Mouse (Mus musculus) left cerebral cortex, adult 6 months (tissue): ENCODE measurements around the gene Ccdc103. TPM values are rescaled to one million over a fixed set of nuclear protein-coding genes. Genes with fewer than 3 reads are reported as not detected.

ENCODE experiments used
- long read RNA-seq, 2 experiments: library from polyadenylated mRNA; unstranded; transcript quantifications; one replicate each; pipeline ENCODE4 v2.0.0; 2019 to 2020
- polyA plus RNA-seq: library from polyadenylated mRNA; unstranded; fragments of <200 nt; fragmentation: Nextera tagmentation; gene quantifications from 2 replicates; pipeline ENCODE4 v1.2.3, GENCODE M21; 2021

Gene Ccdc103
- 3.9 and 5.6 TPM in 2 replicates for polyA plus RNA-seq
- long read RNA-seq, experiment 1, partial matches to known transcripts = 1 of 28 reads
- long read RNA-seq, experiment 1, other reads (novel, unspliced or antisense) = 22 of 28 reads
- long read RNA-seq, experiment 2, partial matches to known transcripts = 1 of 19 reads
- long read RNA-seq, experiment 2, other reads (novel, unspliced or antisense) = 15 of 19 reads

GRCm38 (mm10) chr11:102880585-102881313 is at the start of gene Ccdc103, which contains the start of gene Eftud2:
Ccdc103 (plus strand) TSS chr11:102881204.
Eftud2 (minus strand) TSS chr11:102880985.

GRCm38 (mm10) chr11:102835549-102835948 is 45.5 kb upstream of the Ccdc103 start, which contains the start of gene Higd1b:
Higd1b (plus strand) TSS chr11:102835849.

GRCm38 (mm10) chr11:102884616-102885219 is 3.7 kb downstream of the Ccdc103 start, which contains the start of gene Fam187a:
Fam187a (plus strand) TSS chr11:102885169.

GRCm38 (mm10) chr11:102900763-102901162 is 19.8 kb downstream of the Ccdc103 start, which contains the start of gene Gfap:
Gfap (minus strand) TSS chr11:102900912.

GRCm38 (mm10) chr11:102924557-102925350 is 43.8 kb downstream of the Ccdc103 start, which contains the start of gene Kif18b:
Kif18b (minus strand) TSS chr11:102925124.

Other genes starting within 250 kb of the Ccdc103 start
- gene Meioc, start 217.5 kb upstream of the Ccdc103 start, polyA plus RNA-seq = 0.05 and 0.07 TPM in 2 replicates
- gene Ccdc43, start 183.4 kb upstream of the Ccdc103 start, polyA plus RNA-seq = 31.4 and 33.9 TPM in 2 replicates
- 17.7 and 20.0 TPM in 2 replicates for gene Adam11, start 119.8 kb upstream of the Ccdc103 start, polyA plus RNA-seq
- 0.73 and 1.3 TPM in 2 replicates for gene Gjc1, start 61.5 kb upstream of the Ccdc103 start, polyA plus RNA-seq
- 9.7 and 14.4 TPM in 2 replicates for gene Higd1b, start 45.4 kb upstream of the Ccdc103 start, polyA plus RNA-seq
- 57.3 and 64.5 TPM in 2 replicates for gene Eftud2, start 219 bp upstream of the Ccdc103 start, polyA plus RNA-seq
- gene Fam187a, start 4.0 kb downstream of the Ccdc103 start, polyA plus RNA-seq = not detected in 2 replicates
- gene Gfap, start 19.7 kb downstream of the Ccdc103 start, polyA plus RNA-seq = 54.0 and 58.4 TPM in 2 replicates
- 0.06 TPM in 1 of 2 replicates, not detected in the other for gene Kif18b, start 43.9 kb downstream of the Ccdc103 start, polyA plus RNA-seq
- 1.5 and 13.5 TPM in 2 replicates for gene C1ql1, start 65.5 kb downstream of the Ccdc103 start, polyA plus RNA-seq
- 250 and 262 TPM in 2 replicates for gene Nmt1, start 147.0 kb downstream of the Ccdc103 start, polyA plus RNA-seq
- 16.0 and 42.8 TPM in 2 replicates for gene Dcakd, start 147.1 kb downstream of the Ccdc103 start, polyA plus RNA-seq
- gene Plcd3, start 220.5 kb downstream of the Ccdc103 start, polyA plus RNA-seq = 3.2 and 7.0 TPM in 2 replicates
- gene Acbd4, start 220.5 kb downstream of the Ccdc103 start, polyA plus RNA-seq = 47.7 and 48.6 TPM in 2 replicates
- gene Hexim1, start 235.0 kb downstream of the Ccdc103 start, polyA plus RNA-seq = 5.2 and 6.1 TPM in 2 replicates